Mouse (Mus musculus): ENCODE data around the gene C1qtnf3.
A peak's percentile ranks its signal among the peaks of the same experiment; 100 is the strongest.
"Not testable (repeated sequence)": the region's sequence is repeated elsewhere in the genome, so short reads cannot be mapped to it uniquely, and the experiment has no call there.

The C1qtnf3 gene

GRCm38 (mm10) chr15:10959277-10960026 lies 7.3 kb downstream of the C1qtnf3 start:
- no peak for DNase-seq (ENCODE audit: low spot score)

GRCm38 (mm10) chr15:10960267-10960666 lies 8.1 kb downstream of the C1qtnf3 start:
- DNase-seq (ENCODE audit: low spot score), result no peak

GRCm38 (mm10) chr15:10962601-10963000 lies 10.5 kb downstream of the C1qtnf3 start:
- DNase-seq (ENCODE audit: low spot score), result no peak

GRCm38 (mm10) chr15:10969439-10969838 lies 17.3 kb downstream of the C1qtnf3 start:
- no peak for DNase-seq (ENCODE audit: low spot score)

- no peak for DNase-seq (ENCODE audit: low spot score)
These were observed 18.6 kb downstream of the C1qtnf3 start for GRCm38 (mm10) chr15:10970777-10971176.

GRCm38 (mm10) chr15:10977151-10977550 lies 25.0 kb downstream of the C1qtnf3 start:
- DNase-seq (ENCODE audit: low spot score), result no peak

- DNase-seq (ENCODE audit: low spot score), result no peak
These were observed 28.6 kb downstream of the C1qtnf3 start for GRCm38 (mm10) chr15:10980712-10981111.

GRCm38 (mm10) chr15:10981377-10982063 lies 29.4 kb downstream of the C1qtnf3 start, which contains the start of gene Amacr:
TSS of gene Amacr (plus strand) at chr15:10981756.
- peak; percentile 96 for DNase-seq (ENCODE audit: low spot score)

- DNase-seq (ENCODE audit: low spot score), result no peak
These were observed 29.9 kb downstream of the C1qtnf3 start for GRCm38 (mm10) chr15:10982064-10982435.

GRCm38 (mm10) chr15:10985756-10986155 lies 33.6 kb downstream of the C1qtnf3 start:
- no peak for DNase-seq (ENCODE audit: low spot score)

GRCm38 (mm10) chr15:10986477-10986876 lies 34.3 kb downstream of the C1qtnf3 start:
- not testable (repeated sequence) for DNase-seq (ENCODE audit: low spot score)

- DNase-seq (ENCODE audit: low spot score), result no peak
These were observed 38.3 kb downstream of the C1qtnf3 start for GRCm38 (mm10) chr15:10990411-10990810.

GRCm38 (mm10) chr15:10991566-10991965 lies 39.4 kb downstream of the C1qtnf3 start:
- no peak for DNase-seq (ENCODE audit: low spot score)

GRCm38 (mm10) chr15:10999832-11000231 lies 47.7 kb downstream of the C1qtnf3 start:
- DNase-seq (ENCODE audit: low spot score), result no peak

- no peak for DNase-seq (ENCODE audit: low spot score)
These were observed 48.3 kb downstream of the C1qtnf3 start, which contains the start of gene Slc45a2 for GRCm38 (mm10) chr15:11000421-11000820. TSS of gene Slc45a2 (plus strand) at chr15:11000721.

GRCm38 (mm10) chr15:11003791-11004190 lies 51.7 kb downstream of the C1qtnf3 start:
- DNase-seq (ENCODE audit: low spot score), result no peak

- no peak for DNase-seq (ENCODE audit: low spot score)
These were observed 52.5 kb downstream of the C1qtnf3 start for GRCm38 (mm10) chr15:11004646-11005045.

- DNase-seq (ENCODE audit: low spot score), result no peak
These were observed 56.6 kb downstream of the C1qtnf3 start for GRCm38 (mm10) chr15:11008756-11009155.

GRCm38 (mm10) chr15:11010976-11011548 lies 58.9 kb downstream of the C1qtnf3 start:
- DNase-seq (ENCODE audit: low spot score), result no peak

GRCm38 (mm10) chr15:11014931-11015330 lies 62.8 kb downstream of the C1qtnf3 start:
- no peak for DNase-seq (ENCODE audit: low spot score)

GRCm38 (mm10) chr15:11026801-11027561 lies 74.8 kb downstream of the C1qtnf3 start:
- DNase-seq (ENCODE audit: low spot score), result no peak

Measured in MN1 (cell line).